Mouse (Mus musculus) 3134 (cell line): Measurements from ENCODE around the gene Gpatch8.
A peak's percentile ranks its signal among the peaks of the same experiment; 100 is the strongest.
"Not testable (repeated sequence)": the region's sequence is repeated elsewhere in the genome, so short reads cannot be mapped to it uniquely, and the experiment has no call there.

Experiments used
- DNase-seq: peaks from one replicate; pipeline ENCODE4 v3.0.0-alpha.2; 2011; ENCODE audit warnings: low spot score; ENCODE audit not compliant: insufficient read length; ENCODE audit errors: extremely low read depth

Gpatch8 gene

DNA sequence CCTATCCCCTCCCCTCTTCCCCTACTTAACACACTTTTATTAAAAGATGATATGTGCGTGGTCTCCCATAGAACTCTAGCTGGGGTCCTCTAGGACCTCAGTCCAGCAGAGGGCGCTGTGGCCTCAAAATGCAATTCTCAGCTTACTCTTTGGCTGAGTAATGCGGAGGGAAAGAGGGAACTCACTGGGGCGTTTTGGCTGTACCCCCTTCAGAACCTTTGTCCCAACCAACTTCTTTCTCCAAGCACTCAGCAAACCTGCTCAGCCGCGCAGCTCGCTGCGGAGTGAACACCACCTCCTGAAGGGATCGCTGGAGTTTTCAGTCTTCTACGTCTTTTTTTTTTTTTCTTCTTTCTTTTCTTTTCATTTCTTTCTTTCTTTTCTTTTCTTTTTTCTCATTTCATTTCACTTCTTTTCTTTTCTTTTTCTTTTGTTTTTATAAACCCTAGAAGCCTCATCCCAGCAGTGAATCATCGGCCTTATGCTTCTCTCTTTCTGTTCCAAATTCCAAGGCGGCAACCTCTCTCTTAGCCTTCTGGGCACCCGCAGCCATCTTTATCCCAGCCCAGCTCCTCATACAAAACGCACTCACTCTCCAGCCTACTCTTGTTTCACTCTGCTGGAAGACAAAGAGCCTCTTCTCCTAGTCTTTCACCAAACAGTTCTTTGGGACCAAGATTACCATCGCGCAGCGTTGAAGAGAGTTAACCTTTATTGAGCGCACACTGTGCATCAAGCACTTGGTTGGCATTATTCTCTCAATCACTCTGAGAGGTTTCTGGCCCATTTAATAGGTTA is 16.9 kb upstream of the Gpatch8 start:
- DNase-seq = peak; percentile 39

DNA sequence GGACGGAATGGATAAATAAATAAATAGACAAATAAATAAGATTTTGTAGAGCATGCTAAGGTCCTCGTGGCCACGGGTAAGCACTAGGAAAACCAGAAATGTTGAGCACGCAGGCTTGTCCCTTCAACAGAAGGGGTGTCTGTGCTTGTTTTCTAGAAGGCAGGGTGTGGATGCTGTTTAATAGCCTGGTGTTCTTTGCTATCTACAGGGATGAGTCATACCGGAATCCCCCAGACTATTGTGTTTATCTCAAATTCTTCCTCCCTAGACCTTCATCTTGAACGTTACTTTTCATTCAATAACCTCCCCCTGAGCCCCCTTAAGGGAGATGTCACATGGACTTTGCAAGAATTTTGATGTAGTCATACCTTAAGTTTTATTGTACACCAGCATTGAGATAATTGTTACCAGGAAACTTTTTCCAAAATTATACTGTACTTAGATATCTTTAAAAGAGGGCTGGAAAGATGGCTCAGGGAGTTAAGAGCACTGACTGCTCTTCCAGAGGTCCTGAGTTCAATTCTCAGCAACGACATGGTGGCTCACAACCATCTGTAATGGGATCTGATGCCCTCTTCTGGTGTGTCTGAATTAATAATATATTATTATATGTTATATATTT is 12.7 kb upstream of the Gpatch8 start:
- DNase-seq = no peak

DNA sequence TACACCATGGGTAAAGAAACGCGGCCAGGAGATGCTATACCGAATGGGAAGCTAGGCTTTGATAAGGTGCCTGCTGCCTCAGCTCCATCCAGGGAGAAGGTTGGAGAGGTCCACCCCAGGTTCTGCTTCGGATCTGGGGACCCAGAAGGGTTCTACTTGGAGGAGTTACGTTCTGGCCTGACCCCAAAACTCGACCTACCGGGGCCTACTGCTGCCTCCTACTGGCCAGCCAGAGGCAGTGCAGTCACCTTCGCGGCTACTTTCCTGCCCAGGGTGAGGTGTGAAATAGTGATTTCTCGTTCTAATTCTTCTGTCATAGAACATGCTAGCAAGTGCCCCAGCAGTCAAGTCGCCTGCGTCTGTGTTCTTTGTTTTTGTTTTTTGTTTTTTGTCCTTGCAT is 12.0 kb upstream of the Gpatch8 start:
- no peak for DNase-seq

DNA sequence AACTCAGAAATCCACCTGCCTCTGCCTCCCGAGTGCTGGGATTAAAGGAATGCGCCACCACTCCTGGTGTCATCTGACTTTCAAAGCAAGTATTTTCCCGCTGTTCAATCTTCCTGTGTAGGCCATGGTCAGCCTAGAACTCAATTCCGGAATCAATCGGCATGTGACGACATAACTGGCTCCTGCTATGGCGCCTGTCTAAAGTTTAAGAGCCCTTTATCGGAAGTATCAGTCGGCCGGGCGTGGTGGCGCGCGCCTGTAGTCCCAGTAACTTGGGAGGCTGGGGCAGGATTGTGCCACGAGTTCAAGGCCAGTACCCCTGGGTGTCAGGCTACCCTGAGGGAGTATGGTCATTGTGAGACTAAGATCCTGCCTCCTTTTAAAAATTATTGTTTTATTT is 11.5 kb upstream of the Gpatch8 start:
- no peak for DNase-seq

DNA sequence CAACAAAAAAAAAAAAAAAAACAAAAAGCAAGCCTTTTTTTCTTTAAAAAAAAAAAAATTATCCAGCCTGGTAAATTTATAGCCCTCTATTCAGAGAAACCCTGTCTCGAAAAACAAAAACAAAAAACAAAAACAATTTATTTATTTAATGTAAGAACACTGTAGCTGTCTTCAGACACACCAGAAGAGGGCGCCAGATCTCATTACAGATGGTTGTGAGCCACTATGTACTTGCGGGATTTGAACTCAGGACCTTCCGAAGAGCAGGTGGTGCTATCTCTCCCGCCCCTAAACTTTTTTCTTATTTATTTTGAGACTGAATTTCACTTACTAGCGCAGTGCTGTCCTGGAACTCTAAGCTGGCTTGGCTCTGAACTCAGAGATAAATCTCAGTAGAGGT is 11.0 kb upstream of the Gpatch8 start:
- DNase-seq = no peak

DNA sequence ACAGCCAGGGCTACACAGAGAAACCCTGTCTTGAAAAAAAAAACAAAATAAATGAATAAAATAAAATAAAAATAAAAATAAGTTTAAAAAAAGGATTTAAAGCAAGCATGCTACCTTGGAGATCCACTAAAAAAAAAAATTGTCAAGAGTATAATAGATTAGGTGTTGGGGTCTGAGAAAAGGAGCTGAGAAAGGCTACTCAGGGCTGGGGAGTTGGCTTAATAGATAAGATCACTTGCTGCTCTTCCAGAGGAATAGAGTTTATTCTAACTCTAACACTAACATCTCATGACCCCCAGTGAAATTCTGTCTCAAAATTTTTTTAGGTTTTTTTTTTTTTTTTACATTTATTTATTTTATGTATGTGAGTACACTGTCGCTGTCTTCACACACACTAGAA is 10.1 kb upstream of the Gpatch8 start:
- DNase-seq = no peak

DNA sequence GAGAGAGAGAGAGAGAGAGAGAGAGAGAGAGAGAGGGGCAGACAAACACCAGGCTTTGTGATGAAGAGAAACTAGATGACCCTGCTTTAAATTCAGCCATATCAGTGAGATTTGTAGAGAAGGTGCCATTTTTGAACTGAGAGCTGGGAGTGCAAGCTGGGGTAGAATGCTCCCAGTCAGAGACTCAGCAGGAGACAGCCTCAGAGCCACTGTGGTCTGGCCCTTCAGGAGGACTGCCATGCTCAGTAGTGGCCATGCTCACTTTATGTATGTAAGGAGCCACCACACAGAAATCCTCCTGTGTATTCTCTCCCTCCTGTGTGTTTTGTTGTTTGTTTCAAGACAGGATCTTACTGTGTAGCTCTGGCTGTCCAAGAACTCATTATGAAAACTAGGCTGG is 9.5 kb upstream of the Gpatch8 start:
- no peak for DNase-seq

DNA sequence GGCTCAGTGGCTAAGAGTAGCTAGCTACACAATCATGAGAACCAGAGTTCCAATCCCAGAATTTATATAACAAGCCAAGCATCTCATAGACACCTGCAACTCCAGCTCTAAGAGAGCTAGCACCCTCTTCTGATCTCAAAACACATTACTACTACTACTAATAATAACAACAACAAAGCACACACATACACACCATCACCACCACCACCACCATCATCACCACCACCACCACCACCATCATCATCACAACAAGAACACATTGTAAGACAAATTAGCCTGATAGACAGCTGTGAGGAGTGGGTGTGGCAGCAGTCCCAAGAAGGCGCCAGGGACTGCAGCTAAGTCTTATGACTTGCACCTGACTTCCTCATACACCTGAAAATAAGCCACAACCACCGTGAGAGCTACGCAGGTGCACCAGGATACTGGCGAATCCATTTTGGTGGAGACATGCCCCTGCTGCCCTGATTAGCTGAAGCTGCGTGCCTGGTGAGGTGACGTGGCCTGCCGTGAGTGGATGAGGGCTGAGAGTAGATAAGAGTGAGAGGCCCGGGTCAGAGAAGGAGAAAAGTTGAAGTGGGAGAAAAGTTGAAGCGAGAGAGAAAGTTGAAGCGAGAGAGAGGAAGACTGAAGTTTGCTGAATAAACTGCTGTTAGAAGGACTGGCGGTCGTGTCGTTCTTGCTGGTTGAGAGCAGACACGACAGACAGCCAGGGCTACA is 8.9 kb upstream of the Gpatch8 start:
- DNase-seq = not testable (repeated sequence)

DNA sequence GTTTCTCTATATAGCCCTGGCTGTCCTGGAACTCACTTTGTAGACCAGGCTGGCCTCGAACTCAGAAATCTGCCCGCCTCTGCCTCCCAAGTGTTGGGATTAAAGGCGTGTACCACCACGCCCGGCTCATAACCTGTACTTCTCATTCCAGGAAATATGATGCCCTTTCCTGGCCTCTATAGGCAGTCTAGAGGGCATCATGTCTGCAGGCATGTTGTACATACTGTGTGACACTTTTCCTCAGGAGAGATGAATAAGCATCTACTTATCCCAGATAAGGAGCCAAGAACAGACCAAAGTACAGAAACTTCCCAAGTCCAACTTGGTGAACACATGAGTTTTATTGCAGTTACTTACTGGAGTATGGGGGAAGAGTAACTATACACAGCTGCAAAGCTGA is 2.5 kb upstream of the Gpatch8 start:
- no peak for DNase-seq

DNA sequence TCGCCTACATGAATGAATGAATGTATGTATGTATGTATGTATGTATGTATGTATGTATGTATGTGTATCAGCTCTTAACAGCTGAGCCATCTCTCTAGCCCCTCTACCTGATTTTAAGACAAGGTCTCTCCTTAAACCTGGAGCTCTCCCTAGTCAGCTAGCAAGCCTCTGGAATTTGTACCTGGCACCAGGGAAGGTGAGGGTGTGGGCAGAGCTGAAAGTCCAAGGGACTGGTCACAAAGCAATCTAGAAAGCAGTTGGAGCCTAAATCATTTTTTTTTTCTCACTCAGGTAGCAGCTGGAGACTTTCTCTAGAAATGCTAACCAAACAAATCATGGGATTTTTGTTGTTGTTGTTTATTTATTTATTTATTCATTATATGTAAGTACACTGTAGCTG is 1.2 kb upstream of the Gpatch8 start:
- no peak for DNase-seq

DNA sequence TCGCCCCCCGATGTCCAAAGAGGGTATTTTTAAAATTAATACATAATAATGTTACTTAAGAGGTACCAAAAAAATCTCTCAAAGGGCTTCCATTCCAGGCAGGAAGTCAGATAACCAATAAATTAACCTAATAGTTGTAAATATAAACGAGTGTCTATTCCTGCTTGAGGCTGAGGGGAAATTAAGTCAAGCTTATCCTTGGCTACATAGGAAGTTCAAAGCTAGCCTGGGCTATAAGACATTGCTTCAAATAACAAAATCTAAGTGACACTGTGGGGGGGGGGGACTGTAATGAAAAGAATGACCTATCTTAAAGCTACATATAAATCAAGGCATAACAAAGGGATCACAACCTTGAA is 503 bp upstream of the Gpatch8 start:
- no peak for DNase-seq

DNA sequence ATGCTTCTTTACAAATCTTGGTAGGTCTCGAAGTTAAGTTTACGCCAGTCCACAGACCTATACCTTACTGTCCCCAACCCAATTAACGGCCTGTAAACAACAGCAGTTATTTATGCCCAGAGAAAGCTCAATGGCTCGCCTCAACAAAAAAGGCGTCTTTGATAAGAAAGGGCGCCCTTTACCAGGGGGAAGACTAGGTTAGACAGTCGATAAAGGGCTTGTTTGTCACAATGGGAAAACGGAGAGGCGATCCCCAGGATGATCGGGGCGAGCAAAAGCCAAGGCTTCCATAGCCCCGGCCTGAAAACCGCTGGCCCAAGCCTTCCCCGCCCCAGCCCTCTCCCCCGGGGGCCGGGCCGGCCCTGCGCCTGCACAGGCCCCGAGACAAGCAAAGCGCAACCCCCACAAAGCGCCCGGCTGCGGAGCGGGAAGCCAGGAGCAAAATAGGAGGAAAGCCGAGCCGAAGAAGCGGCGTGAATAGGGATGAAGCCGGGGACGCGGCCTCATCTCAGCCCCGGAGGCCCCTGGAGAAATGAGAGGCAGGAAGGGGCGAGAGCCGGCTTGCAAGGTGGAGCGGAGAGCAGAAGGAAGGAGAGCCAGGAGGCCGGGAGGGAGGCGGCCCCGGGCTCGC is 677 bp downstream of the Gpatch8 start:
- no peak for DNase-seq

DNA sequence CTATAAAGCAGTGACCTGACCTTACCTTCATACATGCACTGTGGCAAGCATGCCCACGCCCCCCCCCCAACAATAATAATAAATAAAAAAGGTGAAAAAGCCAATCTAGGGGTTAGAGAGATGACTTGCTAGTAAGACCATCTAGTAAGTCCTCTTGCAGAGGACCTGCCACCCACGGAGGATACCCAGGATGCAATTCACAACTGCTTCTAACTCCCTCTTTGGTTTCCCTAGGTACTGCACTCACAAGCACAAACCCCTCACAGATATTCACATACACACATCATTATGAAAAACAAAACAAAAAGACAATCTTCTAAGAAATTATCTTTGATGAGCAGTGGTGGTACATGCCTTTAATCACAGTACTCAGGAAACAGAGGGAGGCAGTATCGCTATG is 4.1 kb downstream of the Gpatch8 start:
- DNase-seq = no peak

DNA sequence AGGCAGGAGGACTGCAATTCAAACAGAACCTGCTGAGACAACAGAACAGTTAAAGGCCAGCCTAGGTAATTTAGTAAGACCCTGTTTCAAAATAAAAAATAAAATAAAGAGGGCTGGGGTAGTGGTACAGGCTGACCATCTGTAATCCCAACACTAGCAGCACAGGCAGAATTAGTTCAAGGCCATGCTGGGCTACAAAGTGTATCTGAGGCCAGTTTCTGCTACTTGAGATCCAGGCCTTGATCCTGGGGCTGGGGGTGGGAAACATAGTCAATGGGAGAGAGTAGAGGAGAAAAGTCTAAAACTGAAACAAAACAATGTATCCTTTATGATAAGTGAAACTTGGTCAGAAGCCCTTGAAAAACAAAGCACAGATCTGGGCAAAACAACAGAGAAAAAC is 5.0 kb downstream of the Gpatch8 start:
- no peak for DNase-seq

DNA sequence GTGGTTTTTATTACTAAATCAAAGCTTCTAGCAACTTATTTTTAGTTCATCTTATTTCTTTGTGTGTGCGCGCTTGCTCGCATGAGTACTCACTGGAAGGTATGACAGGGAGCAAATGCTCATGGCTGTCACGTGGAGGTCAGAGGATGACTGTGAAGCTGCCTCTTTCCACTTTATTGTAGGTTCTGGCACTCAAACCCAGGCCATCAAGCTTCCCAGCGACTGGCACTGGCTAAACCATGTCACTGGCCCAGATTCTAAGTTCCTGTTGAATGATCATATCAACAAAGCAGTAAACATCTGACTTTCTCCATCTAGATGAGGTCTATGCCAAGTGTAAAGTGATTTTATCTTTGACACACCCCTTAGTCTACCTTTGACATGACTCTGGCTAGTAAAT is 14.7 kb downstream of the Gpatch8 start:
- no peak for DNase-seq

DNA sequence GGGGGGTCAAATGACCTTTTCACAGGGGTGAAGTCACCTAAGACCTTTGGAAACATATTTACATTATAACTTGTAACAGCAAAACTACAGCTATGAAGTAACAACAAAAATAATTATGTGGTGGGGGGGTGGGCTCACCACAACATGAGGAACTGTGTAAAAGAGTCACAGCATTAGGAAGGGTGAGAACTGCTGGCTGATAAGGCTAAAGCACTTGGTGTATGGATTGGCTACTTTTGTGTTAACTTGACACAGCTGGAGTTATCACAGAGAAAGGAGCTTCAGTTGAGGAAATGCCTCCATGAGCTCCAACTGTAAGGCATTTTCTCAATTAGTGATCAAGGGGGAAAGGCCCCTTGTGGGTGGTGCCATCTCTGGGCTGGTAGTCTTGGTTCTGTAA is 15.9 kb downstream of the Gpatch8 start:
- DNase-seq = not testable (repeated sequence)

DNA sequence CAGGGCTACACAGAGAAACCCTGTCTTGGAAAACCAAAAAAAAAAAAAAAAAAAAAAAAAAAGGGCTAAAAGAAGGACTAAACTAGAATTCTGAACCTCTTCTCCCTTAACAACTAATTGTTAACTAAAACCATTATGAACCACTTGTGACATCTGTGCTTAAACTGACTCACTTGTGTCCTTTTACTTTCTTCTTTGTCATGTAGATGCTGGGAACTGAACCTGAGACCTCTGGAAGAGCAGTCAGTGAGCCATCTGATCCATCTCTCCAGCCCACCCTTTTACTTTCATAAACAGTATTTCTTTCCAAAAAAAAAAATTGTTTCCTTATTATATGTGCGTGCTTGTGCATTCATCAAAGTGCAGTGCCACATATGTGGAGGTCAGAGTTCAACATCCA is 16.5 kb downstream of the Gpatch8 start:
- no peak for DNase-seq

DNA sequence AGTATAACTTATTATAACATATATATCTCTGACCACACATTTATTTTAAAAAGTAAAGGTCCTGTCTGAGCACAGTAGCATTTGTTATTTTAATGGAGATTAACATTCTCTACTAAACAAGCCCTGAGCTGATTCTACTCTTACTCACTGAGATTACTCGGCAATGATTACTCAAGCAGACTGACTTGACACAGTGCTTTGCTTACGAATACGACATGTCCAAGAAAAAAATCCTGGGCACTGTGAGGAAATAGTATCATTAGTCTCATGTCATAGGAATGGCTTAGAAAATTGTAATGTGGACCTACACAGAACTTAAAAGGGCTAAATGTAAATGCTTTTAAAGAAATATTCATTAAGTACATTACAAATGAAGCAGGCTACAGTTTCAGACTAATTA is 20.0 kb downstream of the Gpatch8 start:
- no peak for DNase-seq

DNA sequence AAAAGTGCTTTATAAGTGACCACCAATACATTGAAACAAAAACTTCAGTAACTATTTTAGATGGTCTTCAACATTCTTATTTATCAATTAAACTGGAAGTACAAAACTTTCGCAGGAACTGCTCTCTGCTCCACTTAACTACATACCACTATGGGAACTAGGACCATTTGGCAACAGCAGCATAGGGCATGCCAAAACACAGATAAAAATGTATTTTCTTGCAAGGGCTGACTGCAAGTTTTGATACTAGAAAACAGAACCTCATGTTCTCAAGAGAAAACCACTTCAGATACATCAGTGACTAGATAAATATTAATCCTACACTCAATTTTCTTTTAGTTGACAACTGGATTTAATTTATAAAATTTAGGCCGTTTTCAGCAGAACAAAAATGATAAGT is 22.1 kb downstream of the Gpatch8 start:
- DNase-seq = no peak

DNA sequence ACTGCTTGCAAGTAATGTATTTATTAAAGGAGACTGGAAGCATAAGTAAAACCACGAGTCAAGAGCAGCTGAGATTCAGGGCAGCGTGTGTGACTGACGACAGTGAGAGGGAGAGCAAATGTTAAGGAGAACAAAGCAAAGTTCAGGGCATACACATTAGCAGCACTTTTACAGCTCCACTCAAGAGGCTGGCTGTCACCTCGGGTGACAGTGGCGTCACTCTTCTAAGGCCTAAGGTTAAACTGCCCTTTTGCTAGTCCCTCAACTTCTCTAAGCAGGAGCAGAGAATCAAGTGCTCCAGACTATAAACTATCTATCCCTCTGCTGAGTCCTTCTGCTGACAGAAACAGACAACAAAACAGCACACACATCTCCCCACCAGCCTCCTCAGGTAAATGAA is 24.8 kb downstream of the Gpatch8 start:
- DNase-seq = no peak

DNA sequence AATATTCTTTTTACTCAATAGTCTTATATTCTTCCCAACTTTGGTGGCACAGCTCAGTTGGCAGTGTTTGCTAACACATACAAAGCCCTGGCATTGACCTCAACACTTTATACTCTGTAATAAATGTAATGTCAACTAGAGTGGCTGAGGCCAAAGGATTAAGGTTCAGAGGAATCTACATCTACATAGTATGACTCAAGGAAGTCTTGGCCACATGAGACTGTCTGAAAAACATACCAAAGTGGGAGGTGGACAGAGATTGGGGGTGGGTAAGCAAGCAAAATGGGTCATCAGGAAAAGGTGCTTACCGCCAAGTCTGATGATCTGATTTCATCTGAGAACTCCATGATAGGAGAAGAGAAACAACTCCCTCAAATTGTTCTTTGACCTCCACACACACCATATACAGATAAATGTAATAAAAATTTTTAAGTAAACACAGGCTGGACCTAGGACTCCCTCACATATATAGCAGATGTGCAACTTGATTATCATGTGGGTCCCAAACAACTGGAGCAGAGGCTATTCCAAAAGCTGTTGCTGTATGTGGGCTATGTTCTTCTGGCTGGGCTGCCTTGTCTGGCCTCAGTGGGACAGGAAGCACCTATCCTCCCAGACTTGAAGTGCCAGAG is 41.3 kb downstream of the Gpatch8 start:
- DNase-seq = no peak
